Mouse (Mus musculus) lung, postnatal 0 days (tissue): ENCODE measurements around the gene Il21r.

Source experiments
- CTCF ChIP-seq: IDR thresholded peaks from 2 replicates; pipeline ENCODE4 v1.5.1; 2016; ENCODE audit warnings: antibody characterized with exemption, mild to moderate bottlenecking
- EP300 ChIP-seq: IDR thresholded peaks from 2 replicates; pipeline ENCODE4 v1.6.1; 2016; ENCODE audit warnings: antibody characterized with exemption, mild to moderate bottlenecking, control low read depth

GRCm38 (mm10) chr7:125601821-125602448 lies 1.3 kb upstream of the Il21r start:
- no peak for TF ChIP-seq CTCF
- TF ChIP-seq EP300, result no peak
